Mouse (Mus musculus) lung, postnatal 0 days (tissue): ENCODE results near the gene Ppm1j.

Experiments
- CTCF ChIP-seq: IDR thresholded peaks from 2 replicates; pipeline ENCODE4 v1.5.1; 2016; ENCODE audit warnings: antibody characterized with exemption, mild to moderate bottlenecking
- EP300 ChIP-seq: IDR thresholded peaks from 2 replicates; pipeline ENCODE4 v1.6.1; 2016; ENCODE audit warnings: antibody characterized with exemption, mild to moderate bottlenecking, control low read depth

GRCm38 (mm10) chr3:104782061-104782681, 1.3 kb downstream of the Ppm1j start:
- TF ChIP-seq CTCF = no peak; the same call in 1 of the 2 replicates
- TF ChIP-seq EP300 = no peak
